In genomic region chr7:116491113-116491512, GRCm38 (mm10) we compare ENCODE assay signal across 23 mouse cellular contexts. TPM values are rescaled to one million over a fixed set of nuclear protein-coding genes. Genes with fewer than 3 reads are reported as not detected.
DNase-seq lines count a peak whose midpoint lies in the region; ATAC-seq and TF ChIP-seq lines count a peak whose summit lies in the region.
"Had no signal": no experiment of that assay in that cellular context is flagged by ENCODE, and none has a peak within 500 bp of the region (broad histone marks: within the 10 kb centered on the region; RNA-seq: fewer than 3 reads in every experiment).

No protein-coding gene starts in this region.

- WGBS in kidney, embryonic 15.5 days, result 76% methylated on average over 4 of the region's 4 CpGs

- no peaks in the 10 kb centered on the region for H3K79me2 ChIP-seq in MEL (ENCODE audit: control insufficient read depth, insufficient read depth, low read length, poor library complexity)

- TF ChIP-seq CTCF in MEL (IDR thresholded peaks at IDR 0.05 in 2 of 3, conservative IDR thresholded peaks at IDR 0.05 in 1 of 3; ENCODE audit: control insufficient read depth in 1 of 3, insufficient read depth in 1 of 3, low read depth in 2 of 3, low read length in 3 of 3, poor library complexity in 1 of 3, severe bottlenecking in 1 of 3), result peak in 2 of 3 experiments; percentile 12 to 40; a peak in 3 of 6 replicates

- no peak; the same call in 1 of the 2 replicates for TF ChIP-seq RAD21 in MEL (IDR thresholded peaks at IDR 0.05; ENCODE audit: low read depth, low read length)

- TF ChIP-seq POLR2A in MEL (IDR thresholded peaks at IDR 0.05; ENCODE audit: control insufficient read depth in 1 of 2, insufficient read depth in 1 of 2, low read depth in 1 of 2, low read length in 2 of 2, poor library complexity in 1 of 2), result peak in 1 of 2 experiments; percentile 49; a peak in 1 of 4 replicates

- H3K27ac ChIP-seq in MEL (ENCODE audit: control insufficient read depth, low read depth, low read length), result no peak overlapping the region; the same call in 1 of the 2 replicates
- no peak overlapping the region for H3K27ac ChIP-seq in kidney, embryonic 15.5 days
- H3K27ac ChIP-seq: embryonic facial prominence, embryonic 12.5 days; layer of hippocampus, adult 2 months; limb, embryonic 10.5 days; neural tube, embryonic 15.5 days had no signal

- H3K4me1 ChIP-seq in MEL (ENCODE audit: control insufficient read depth in 1 of 2, insufficient read depth in 2 of 2, low read length in 2 of 2), result peaks cover 2 to 9% of the 10 kb centered on the region in 2 experiments; a peak in 3 of 4 replicates
- H3K4me1 ChIP-seq in kidney, embryonic 15.5 days, result no peaks in the 10 kb centered on the region
- H3K4me1 ChIP-seq: embryonic facial prominence, embryonic 12.5 days; limb, embryonic 10.5 days; neural tube, embryonic 15.5 days had no signal

- no peaks in the 10 kb centered on the region for H3K27me3 ChIP-seq in MEL (ENCODE audit: control insufficient read depth in 1 of 2, insufficient read depth in 2 of 2, low read length in 2 of 2)
- H3K27me3 ChIP-seq in splenic B cell, adult 2 months (ENCODE audit: control insufficient read depth, insufficient read depth, low read length, poor library complexity, severe bottlenecking), result no peaks in the 10 kb centered on the region; the same call in none of the 2 replicates
- H3K27me3 ChIP-seq in kidney, embryonic 15.5 days, result no peaks in the 10 kb centered on the region
- H3K27me3 ChIP-seq: embryonic facial prominence, embryonic 12.5 days; neural tube, embryonic 15.5 days had no signal

- H3K36me3 ChIP-seq in MEL (ENCODE audit: control insufficient read depth in 1 of 2, insufficient read depth in 2 of 2, low read length in 2 of 2), result peaks cover 0 to 8% of the 10 kb centered on the region in 2 experiments; a peak in 2 of 4 replicates
- no peaks in the 10 kb centered on the region for H3K36me3 ChIP-seq in splenic B cell, adult 2 months (ENCODE audit: control insufficient read depth, insufficient read depth, low read length, poor library complexity, severe bottlenecking)
- H3K36me3 ChIP-seq in kidney, embryonic 15.5 days, result no peaks in the 10 kb centered on the region
- H3K36me3 ChIP-seq: embryonic facial prominence, embryonic 12.5 days; limb, embryonic 10.5 days; neural tube, embryonic 15.5 days had no signal

- DNase-seq in 416B (ENCODE audit: low read depth) (peak; percentile 75), MEL (ENCODE audit: low read depth, low spot score) (peak; percentile 79)
- DNase-seq in fibroblast of lung, adult 2 months (ENCODE audit: low read depth), result peak; percentile 28
- DNase-seq in splenic B cell, adult 2 months (ENCODE audit: low read depth, low spot score), result peak; percentile 39
- DNase-seq in heart, postnatal 36 days, result no peak
- no peak for DNase-seq in yolk sac, embryonic 10.5 days (ENCODE audit: low spot score)
- DNase-seq: adrenal gland, postnatal 36 days; cerebellum, adult 8-10 months; gastrocnemius, postnatal 25 days; kidney, adult 2 months; kidney, postnatal 14 days; lung, adult 18-20 months; lung, postnatal 14 days; right cerebral cortex, postnatal 4 days had no signal

- no peak overlapping the region for H3K4me2 ChIP-seq in kidney, embryonic 15.5 days
- H3K4me2 ChIP-seq: embryonic facial prominence, embryonic 12.5 days; liver, embryonic 11.5 days; neural tube, embryonic 15.5 days had no signal

- intact Hi-C loops in heart, postnatal 36 days (cut with DNase I), result no loop called here

- peak overlapping the region; percentile 47 for H3K9ac ChIP-seq in MEL (ENCODE audit: control insufficient read depth, low read depth, low read length, poor library complexity, severe bottlenecking)
- H3K9ac ChIP-seq in kidney, embryonic 15.5 days, result no peak overlapping the region
- H3K9ac ChIP-seq: embryonic facial prominence, embryonic 12.5 days; neural tube, embryonic 15.5 days had no signal

- no peak for TF ChIP-seq EP300 in MEL (IDR thresholded peaks at IDR 0.05; ENCODE audit: low read depth in 1 of 2, low read length in 2 of 2)

- no peak for ATAC-seq in kidney, embryonic 15.5 days (replicated peaks; ENCODE audit: low FRiP score)
- ATAC-seq: forebrain, embryonic 14.5 days; midbrain, embryonic 16.5 days had no signal

- peak overlapping the region; percentile 8 to 14; a peak in 3 of 4 replicates for H3K4me3 ChIP-seq in MEL (ENCODE audit: control insufficient read depth in 1 of 2, insufficient read depth in 1 of 2, low read depth in 2 of 2, low read length in 2 of 2)
- H3K4me3 ChIP-seq in kidney, embryonic 15.5 days (replicated peaks), result no peak overlapping the region
- H3K4me3 ChIP-seq: embryonic facial prominence, embryonic 12.5 days; erythroblast, embryonic 14.5 days; layer of hippocampus, adult 2 months; limb, embryonic 10.5 days; neural tube, embryonic 15.5 days had no signal

- no peaks in the 10 kb centered on the region for H3K9me3 ChIP-seq in MEL (replicated peaks; ENCODE audit: insufficient read depth, low read length)
- H3K9me3 ChIP-seq in kidney, embryonic 15.5 days (replicated peaks), result no peaks in the 10 kb centered on the region
- H3K9me3 ChIP-seq: embryonic facial prominence, embryonic 12.5 days; limb, embryonic 10.5 days; neural tube, embryonic 15.5 days had no signal

TF ChIP-seq in MEL, 35 proteins besides CTCF, POLR2A, EP300 and RAD21:
- TF ChIP-seq POLR2AphosphoS2 (IDR thresholded peaks at IDR 0.05; ENCODE audit: low read length) (no peak), MYC (IDR thresholded peaks at IDR 0.05; ENCODE audit: low read depth, low read length) (0 out of 2 replicates have a peak, but pooled peaks have one; percentile 53), ELF1 (IDR thresholded peaks at IDR 0.05; ENCODE audit: low read depth, low read length) (0 out of 2 replicates have a peak, but pooled peaks have one; percentile 20), TBP (IDR thresholded peaks at IDR 0.05; ENCODE audit: low read depth, low read length) (peak; percentile 59; the same call in 1 of the 2 replicates), HCFC1 (IDR thresholded peaks at IDR 0.05; ENCODE audit: low read depth, low read length) (no peak), ETS1 (IDR thresholded peaks at IDR 0.05; ENCODE audit: low read depth, low read length) (peak; percentile 37; the same call in 1 of the 2 replicates), JUND (IDR thresholded peaks at IDR 0.05; ENCODE audit: low read depth, low read length) (peak; percentile 60; the same call in 1 of the 2 replicates), NELFE (IDR thresholded peaks at IDR 0.05; ENCODE audit: low read depth, low read length) (peak; percentile 49), SMC3 (IDR thresholded peaks at IDR 0.05; ENCODE audit: low read depth, low read length) (peak; percentile 25), MAX (IDR thresholded peaks at IDR 0.05; ENCODE audit: low read length) (peak; percentile 37; the same call in 1 of the 2 replicates), UBTF (IDR thresholded peaks at IDR 0.05; ENCODE audit: borderline replicate concordance, insufficient read depth, low read depth, low read length) (no peak), MXI1 (IDR thresholded peaks at IDR 0.05; ENCODE audit: low read depth, low read length) (no peak)

RNA-seq across cellular contexts. Expression of gene Nucb2, which starts 13.1 kb away (rescaled TPM):
- 5.5 and 5.8 TPM in 2 replicates for total RNA-seq in MEL (2012; rRNA removed)
- polyA plus RNA-seq in MEL (2012; ENCODE audit: insufficient read depth in 1 of 2, insufficient read length in 2 of 2, low read depth in 1 of 2, low replicate concordance in 2 of 2, missing spikeins in 1 of 2), result 1 to 10 TPM in 1 of 2 experiments, not detected in 1; 6.4 TPM
- polyA plus RNA-seq in kidney, embryonic 15.5 days (2015; fragmentation: Nextera tagmentation; extraction: Ambion mirVana), result 14.3 and 15.2 TPM in 2 replicates
- 1 to 10 TPM; 8.0 to 8.1 TPM for total RNA-seq in heart, postnatal 36 days (2021)
- polyA plus RNA-seq: erythroblast, embryonic 14.5 days had no signal

RNA-seq across cellular contexts. Expression of gene Pik3c2a, which starts 47.9 kb away (rescaled TPM):
- total RNA-seq in MEL (2012; rRNA removed), result 3.6 and 3.9 TPM in 2 replicates
- 1 to 10 TPM in 1 of 2 experiments, not detected in 1; 2.6 TPM for polyA plus RNA-seq in MEL (2012; ENCODE audit: insufficient read depth in 1 of 2, insufficient read length in 2 of 2, low read depth in 1 of 2, low replicate concordance in 2 of 2, missing spikeins in 1 of 2)
- polyA plus RNA-seq in kidney, embryonic 15.5 days (2015; fragmentation: Nextera tagmentation; extraction: Ambion mirVana), result 30.5 and 33.1 TPM in 2 replicates
- total RNA-seq in heart, postnatal 36 days (2021), result 10 to 100 TPM; 16.3 to 16.9 TPM
- polyA plus RNA-seq: erythroblast, embryonic 14.5 days had no signal

Comparison
In these comparisons a context has a peak if more than half of its experiments do, and no peak if none do; other contexts are left out.
1. DNase-seq: peak in 416B (single experiment), MEL (single experiment), fibroblast of lung, adult 2 months (single experiment) and splenic B cell, adult 2 months (single experiment); none in heart, postnatal 36 days (0 of 2) and yolk sac, embryonic 10.5 days (single experiment).